Mouse (Mus musculus) CH12.LX (cell line): ENCODE results near the gene Gm45808.

Experiments
- CHD1 ChIP-seq: IDR thresholded peaks from 2 replicates; pipeline ENCODE4 v1.6.1; 2012; ENCODE audit warnings: low read depth, low read length, improper control_type of control experiment, inconsistent platforms
- CTCF ChIP-seq, 2 experiments: IDR thresholded peaks in 1 of 2; conservative IDR thresholded peaks in 1 of 2; 2 replicates each; pipeline ENCODE4 v1.5.1; 2011 to 2012; ENCODE audit warnings: low read depth in 2 of 2, low read length in 2 of 2, improper control_type of control experiment in 1 of 2, inconsistent platforms in 1 of 2, mild to moderate bottlenecking in 1 of 2, moderate library complexity in 1 of 2
- E2F4 ChIP-seq: IDR thresholded peaks from 2 replicates; pipeline ENCODE4 v1.6.1; 2011; ENCODE audit warnings: low read depth, low read length, improper control_type of control experiment; ENCODE audit not compliant: insufficient replicate concordance
- ELF1 ChIP-seq: IDR thresholded peaks from 2 replicates; pipeline ENCODE4 v1.6.1; 2014; ENCODE audit warnings: low read depth, mild to moderate bottlenecking, inconsistent platforms, low read length, improper control_type of control experiment
- EP300 ChIP-seq: IDR thresholded peaks from 2 replicates; pipeline ENCODE4 v1.6.1; 2011; ENCODE audit warnings: low read length, improper control_type of control experiment
- ETS1 ChIP-seq: conservative IDR thresholded peaks from 2 replicates; pipeline ENCODE4 v1.6.1; 2012; ENCODE audit warnings: low read depth, mild to moderate bottlenecking, inconsistent platforms, low read length, improper control_type of control experiment, moderate library complexity
- IRF4 ChIP-seq: IDR thresholded peaks from 2 replicates; pipeline ENCODE4 v1.6.1; 2014; ENCODE audit warnings: low read depth, mild to moderate bottlenecking, inconsistent platforms, low read length, improper control_type of control experiment
- JUN ChIP-seq: IDR thresholded peaks from 2 replicates; pipeline ENCODE4 v1.6.1; 2011; ENCODE audit warnings: low read depth, mild to moderate bottlenecking, low read length, improper control_type of control experiment, moderate library complexity; ENCODE audit not compliant: insufficient read depth
- MAFK ChIP-seq: IDR thresholded peaks from 2 replicates; pipeline ENCODE4 v1.6.1; 2011; ENCODE audit warnings: low read length, improper control_type of control experiment; ENCODE audit not compliant: insufficient replicate concordance
- MAX ChIP-seq: IDR thresholded peaks from 2 replicates; pipeline ENCODE4 v1.6.1; 2011; ENCODE audit warnings: low read length, improper control_type of control experiment
- POLR2A ChIP-seq: IDR thresholded peaks from 2 replicates; pipeline ENCODE4 v1.6.1; 2011; ENCODE audit warnings: low read depth, mild to moderate bottlenecking, improper control_type of control experiment, low read length
- POLR2AphosphoS2 ChIP-seq: IDR thresholded peaks from 2 replicates; pipeline ENCODE4 v1.6.1; 2011; ENCODE audit warnings: low read depth, low read length, improper control_type of control experiment
- RAD21 ChIP-seq: IDR thresholded peaks from 2 replicates; pipeline ENCODE4 v1.6.1; 2011; ENCODE audit warnings: low read depth, mild to moderate bottlenecking, low read length, improper control_type of control experiment, moderate library complexity
- ZKSCAN1 ChIP-seq: IDR thresholded peaks from 2 replicates; pipeline ENCODE4 v1.6.1; 2012; ENCODE audit warnings: low read depth, inconsistent platforms, low read length, improper control_type of control experiment, borderline replicate concordance

DNA sequence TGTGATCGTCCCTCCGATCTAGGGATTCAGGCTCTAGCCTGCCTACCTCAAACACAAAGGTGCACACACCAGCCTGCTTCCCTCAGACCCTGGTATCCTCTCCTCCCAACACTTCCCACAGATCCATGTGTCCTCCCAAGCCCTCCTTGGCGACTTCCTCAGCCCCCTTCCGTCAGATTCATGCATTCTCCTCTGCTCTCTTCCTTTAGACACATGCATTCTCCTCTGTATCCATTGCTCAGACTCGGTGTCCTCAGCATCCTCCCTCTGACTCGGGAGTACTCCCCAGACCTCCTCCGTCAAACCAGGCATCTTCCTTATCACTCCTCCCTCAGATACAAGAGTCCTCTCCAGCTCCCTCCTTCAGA lies 52.8 kb downstream of the Gm45808 start:
- TF ChIP-seq EP300 (no peak), CTCF (conservative IDR thresholded peaks at IDR 0.05 in 1 of 2, IDR thresholded peaks at IDR 0.05 in 1 of 2; ENCODE audit: low read depth in 2 of 2, low read length in 2 of 2) (no peak), E2F4 (no peak), IRF4 (no peak), ELF1 (no peak), ETS1 (no peak), MAFK (no peak), RAD21 (no peak), POLR2AphosphoS2 (no peak), CHD1 (0 out of 2 replicates have a peak, but pooled peaks have one; percentile 11), MAX (no peak), POLR2A (no peak), ZKSCAN1 (no peak), JUN (no peak)
